Mouse (Mus musculus) CH12.LX (cell line): Measurements from ENCODE around the gene Atg10.

Experiments used
- CHD2 ChIP-seq: IDR thresholded peaks from 2 replicates; pipeline ENCODE4 v1.6.1; 2011; ENCODE audit warnings: low read length, improper control_type of control experiment
- CTCF ChIP-seq, 2 experiments: IDR thresholded peaks in 1 of 2; conservative IDR thresholded peaks in 1 of 2; 2 replicates each; pipeline ENCODE4 v1.5.1; 2011 to 2012; ENCODE audit warnings: low read depth in 2 of 2, low read length in 2 of 2, improper control_type of control experiment in 1 of 2, inconsistent platforms in 1 of 2, mild to moderate bottlenecking in 1 of 2, moderate library complexity in 1 of 2
- EP300 ChIP-seq: IDR thresholded peaks from 2 replicates; pipeline ENCODE4 v1.6.1; 2011; ENCODE audit warnings: low read length, improper control_type of control experiment
- HCFC1 ChIP-seq: IDR thresholded peaks from 2 replicates; pipeline ENCODE4 v1.6.1; 2012; ENCODE audit warnings: low read depth, mild to moderate bottlenecking, inconsistent platforms, low read length, improper control_type of control experiment
- JUND ChIP-seq: conservative IDR thresholded peaks from 2 replicates; pipeline ENCODE4 v1.6.1; 2011; ENCODE audit warnings: low read depth, low read length, improper control_type of control experiment
- KAT2A ChIP-seq: IDR thresholded peaks from 2 replicates; pipeline ENCODE4 v1.6.1; 2012; ENCODE audit warnings: low read length, improper control_type of control experiment, inconsistent platforms; ENCODE audit not compliant: insufficient replicate concordance
- MEF2A ChIP-seq: IDR thresholded peaks from 2 replicates; pipeline ENCODE4 v1.6.1; 2014; ENCODE audit warnings: low read depth, mild to moderate bottlenecking, inconsistent platforms, low read length, improper control_type of control experiment, borderline replicate concordance
- MXI1 ChIP-seq: IDR thresholded peaks from 2 replicates; pipeline ENCODE4 v1.6.1; 2011; ENCODE audit warnings: mild to moderate bottlenecking, low read depth, low read length, improper control_type of control experiment
- MYC ChIP-seq: IDR thresholded peaks from 2 replicates; pipeline ENCODE4 v1.6.1; 2011; ENCODE audit warnings: low read depth, mild to moderate bottlenecking, improper control_type of control experiment, low read length
- POLR2A ChIP-seq: IDR thresholded peaks from 2 replicates; pipeline ENCODE4 v1.6.1; 2011; ENCODE audit warnings: low read depth, mild to moderate bottlenecking, improper control_type of control experiment, low read length
- RAD21 ChIP-seq: IDR thresholded peaks from 2 replicates; pipeline ENCODE4 v1.6.1; 2011; ENCODE audit warnings: low read depth, mild to moderate bottlenecking, low read length, improper control_type of control experiment, moderate library complexity
- TBP ChIP-seq: conservative IDR thresholded peaks from 2 replicates; pipeline ENCODE4 v1.6.1; 2011; ENCODE audit warnings: low read depth, low read length, improper control_type of control experiment
- TCF12 ChIP-seq: IDR thresholded peaks from 2 replicates; pipeline ENCODE4 v1.6.1; 2014; ENCODE audit warnings: low read depth, mild to moderate bottlenecking, inconsistent platforms, low read length, improper control_type of control experiment
- ZC3H11A ChIP-seq: IDR thresholded peaks from 2 replicates; pipeline ENCODE4 v1.6.1; 2012; ENCODE audit warnings: low read depth, mild to moderate bottlenecking, inconsistent platforms, low read length, improper control_type of control experiment

GRCm38 (mm10) chr13:90907376-90907775 is 316.4 kb downstream of the Atg10 start:
- TF ChIP-seq ZC3H11A: no peak
- no peak for TF ChIP-seq POLR2A
- no peak for TF ChIP-seq MYC
- TF ChIP-seq CTCF (conservative IDR thresholded peaks at IDR 0.05 in 1 of 2, IDR thresholded peaks at IDR 0.05 in 1 of 2; ENCODE audit: low read depth in 2 of 2, low read length in 2 of 2): no peak
- no peak for TF ChIP-seq TCF12
- no peak for TF ChIP-seq MXI1
- TF ChIP-seq RAD21: no peak
- TF ChIP-seq KAT2A: no peak
- no peak for TF ChIP-seq EP300
- no peak for TF ChIP-seq JUND
- TF ChIP-seq MEF2A: no peak
- no peak for TF ChIP-seq CHD2
- TF ChIP-seq HCFC1: no peak
- no peak for TF ChIP-seq TBP
